Mouse (Mus musculus) embryonic stem cell, embryonic (primary cell): ENCODE results near the gene Slc2a3.

Source experiments
- CTCF ChIA-PET, 4 experiments: fragments of 300-600 bp in 2 of 4; fragments of 350-600 bp in 2 of 4; sonication (Branson Sonifier 250); formaldehyde crosslinking; loops; one replicate each; lab custom pipeline; 2022; ENCODE audit warnings: inconsistent platforms in 2 of 4; lab: Charles Lee
- POLR2A ChIA-PET, 4 experiments: fragments of 300-600 bp in 2 of 4; fragments of 350-600 bp in 2 of 4; sonication (Branson Sonifier 250); formaldehyde crosslinking; loops; one replicate each; lab custom pipeline; 2022; ENCODE audit warnings: antibody characterized with exemption in 4 of 4, inconsistent platforms in 1 of 4; lab: Charles Lee

Slc2a3 gene

DNA sequence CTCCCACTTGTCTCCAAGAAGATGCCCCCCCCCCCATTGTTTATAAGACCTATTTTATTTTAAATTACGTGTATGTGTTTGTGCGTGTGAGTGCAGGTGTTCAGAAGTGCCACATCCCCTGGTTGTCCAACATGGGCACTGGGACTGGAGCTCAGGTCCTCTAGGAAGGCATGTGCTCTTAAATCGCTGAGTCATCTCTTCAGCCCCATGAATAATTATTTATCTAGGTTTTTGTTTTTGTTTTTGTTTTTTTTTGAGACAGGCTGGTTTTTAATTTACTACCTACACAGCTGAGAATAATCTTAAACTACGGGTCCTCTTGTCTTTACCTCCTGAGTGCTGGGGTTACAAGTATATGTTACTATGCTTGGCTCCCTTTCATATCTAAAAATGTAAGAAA, 12.2 kb upstream of the Slc2a3 start:
- POLR2A ChIA-PET: interaction anchor here in 2 of 4 experiments (0.9 to 3.2 kb wide), 3 partner anchors 12 kb away, joined by 4 to 20 read pairs (median 12); partner anchors contain the start of gene Slc2a3 (in 1 of the 2)
- CTCF ChIA-PET: interaction anchor here in 1 of 4 experiments (1.8 kb wide), 1 partner anchor 145 kb away, joined by 6 read pairs; no protein-coding TSS in a partner anchor

DNA sequence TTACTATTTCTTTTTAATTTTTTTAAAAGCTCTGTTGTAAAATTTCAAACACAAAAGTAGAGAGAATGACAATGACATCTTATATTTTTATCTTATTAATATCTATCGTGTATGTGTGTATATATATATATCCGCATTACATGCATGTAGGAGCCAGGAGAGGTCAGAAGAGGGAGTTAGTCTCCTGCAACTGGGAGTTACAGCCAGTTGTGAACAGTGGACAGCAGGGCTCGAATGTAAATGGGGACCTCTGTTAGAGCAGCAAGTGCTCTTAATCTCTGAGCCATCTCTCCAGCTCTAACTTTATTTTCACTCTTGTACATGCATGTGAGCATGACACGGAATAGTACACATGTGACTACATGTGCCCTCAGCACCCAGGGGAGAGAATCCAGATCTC, 11.3 kb upstream of the Slc2a3 start:
- POLR2A ChIA-PET: interaction anchor here in 3 of 4 experiments (0.7 to 3.2 kb wide), 17 partner anchors 11 to 203 kb away, joined by 3 to 28 read pairs (median 5); partner anchors contain the start of genes Slc2a3 (in 2 of the 3) and Gdf3 (in 1 of the 3)

DNA sequence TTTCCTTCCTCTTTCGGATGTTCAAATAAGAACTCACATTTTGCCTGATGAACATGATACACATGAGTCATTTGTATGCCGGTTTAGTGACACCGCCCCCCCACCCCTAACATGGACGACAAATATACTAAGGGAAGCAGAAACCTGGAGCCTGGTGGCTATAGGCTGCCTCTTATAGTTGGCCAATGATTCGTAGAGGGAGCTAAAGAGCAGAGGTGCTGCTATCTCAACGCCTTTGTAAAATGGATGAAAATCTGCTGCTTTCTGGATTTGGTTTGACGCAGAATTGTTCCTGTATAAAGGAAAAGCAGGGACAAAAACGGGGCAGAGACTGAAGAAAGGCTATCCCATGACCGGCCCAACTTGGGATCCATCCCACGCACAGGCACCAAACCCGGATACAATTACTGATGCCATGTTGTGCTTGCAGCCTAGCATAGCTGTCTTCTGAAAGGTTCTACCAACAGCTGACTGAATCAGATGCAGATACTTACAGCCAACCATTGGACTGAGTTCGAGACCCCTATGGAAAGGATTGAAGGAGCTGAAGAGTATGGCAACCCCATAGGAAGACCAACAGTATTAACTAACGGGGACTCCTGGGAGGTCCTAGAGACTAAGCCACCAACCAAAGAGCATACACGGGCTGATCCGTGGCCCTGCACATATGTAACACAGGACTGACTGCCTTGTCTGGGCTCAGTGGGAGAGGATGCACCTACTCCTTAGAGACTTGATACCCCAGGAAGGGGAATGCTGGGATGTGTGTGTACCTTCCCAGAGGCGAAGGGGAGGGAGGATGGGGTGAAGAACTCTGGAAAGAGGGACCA, 10.5 kb upstream of the Slc2a3 start:
- ChIA-PET CTCF (interaction anchor here (0.6 to 2.6 kb wide), 11 partner anchors 9 to 143 kb away, joined by 3 to 11 read pairs (median 5); partner anchors contain the start of genes Slc2a3 (in 2 of the 4) and Necap1 (in 1 of the 4)), POLR2A (interaction anchor here (0.5 to 3.2 kb wide), 57 partner anchors 8 to 1846 kb away, joined by 3 to 28 read pairs (median 4); partner anchors contain the start of genes Slc2a3 (in 3 of the 4), Foxj2 (in 1 of the 4), Gdf3 (in 1 of the 4) and Nanog (in 1 of the 4))

More for the DNA sequence above, 11.3 kb upstream of the Slc2a3 start:
- CTCF ChIA-PET: interaction anchor here in 2 of 4 experiments (1.4 to 2.1 kb wide), 4 partner anchors 15 to 144 kb away, joined by 4 to 8 read pairs (median 6); no protein-coding TSS in a partner anchor

DNA sequence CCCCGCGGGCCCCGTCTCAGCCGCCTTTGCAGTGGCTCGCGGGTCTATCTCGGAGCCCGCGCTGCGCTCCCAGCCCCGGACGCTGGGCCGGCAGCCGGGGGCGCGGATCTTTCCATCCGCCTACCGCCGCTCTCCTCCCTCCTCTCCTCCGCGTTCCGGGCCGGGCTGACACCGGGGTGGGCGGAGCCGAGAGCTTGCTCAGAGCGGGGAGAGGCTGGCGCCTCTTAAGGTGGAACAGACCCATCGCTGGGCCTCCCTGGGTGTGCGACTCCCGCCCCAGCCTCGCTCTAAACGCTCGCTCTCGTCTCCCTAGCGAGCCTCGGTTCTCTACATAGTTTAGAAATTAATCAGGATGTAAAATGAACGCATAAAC, 9.8 kb upstream of the Slc2a3 start:
- POLR2A ChIA-PET: interaction anchor here (0.5 to 3.2 kb wide), 48 partner anchors 9 to 1847 kb away, joined by 3 to 28 read pairs (median 4); partner anchors contain the start of genes Slc2a3 (in 3 of the 4), Foxj2 (in 1 of the 4), Nanog (in 1 of the 4) and Necap1 (in 1 of the 4)
- CTCF ChIA-PET: interaction anchor here (0.6 to 2.6 kb wide), 9 partner anchors 10 to 142 kb away, joined by 3 to 11 read pairs (median 5); partner anchors contain the start of genes Necap1 (in 1 of the 4) and Slc2a3 (in 1 of the 4)

DNA sequence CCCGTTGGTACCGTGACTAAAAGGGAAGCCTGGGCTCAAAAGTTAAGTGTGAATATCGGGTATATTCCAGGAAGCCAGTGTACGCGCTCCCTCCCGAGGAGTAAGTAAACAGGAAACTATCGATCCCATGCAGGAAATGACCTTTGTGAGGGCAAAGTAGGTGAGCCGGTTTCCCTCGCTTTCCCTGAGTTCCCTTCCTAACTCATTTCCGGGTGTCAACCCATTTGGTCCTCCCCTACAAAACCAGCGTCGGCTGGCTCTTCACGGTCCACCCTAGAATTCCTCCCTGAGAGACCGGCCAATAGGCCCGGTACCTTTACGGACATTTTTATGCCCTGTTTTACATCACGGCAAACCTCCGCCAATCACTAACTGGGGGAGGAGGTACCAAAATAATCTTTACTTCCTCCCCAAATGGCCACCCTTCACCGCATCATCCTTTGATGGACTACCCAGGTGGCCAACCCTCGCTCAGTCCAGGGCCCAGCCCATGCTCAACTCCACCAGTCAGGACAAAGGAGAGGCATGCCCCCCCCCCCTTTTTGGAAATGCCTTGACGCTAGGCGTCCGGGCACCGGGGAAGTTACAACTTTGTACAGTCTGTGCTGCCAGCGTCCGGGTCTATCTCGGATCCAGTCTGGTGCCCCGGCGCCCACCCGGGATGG, 9.3 kb upstream of the Slc2a3 start:
- ChIA-PET POLR2A (interaction anchor here in 3 of 4 experiments (0.7 to 3.2 kb wide), 35 partner anchors 9 to 327 kb away, joined by 3 to 28 read pairs (median 5); partner anchors contain the start of genes Slc2a3 (in 3 of the 3), Foxj2 (in 1 of the 3), Nanog (in 1 of the 3) and Necap1 (in 1 of the 3)), CTCF (interaction anchor here in 3 of 4 experiments (0.8 to 2.6 kb wide), 4 partner anchors 16 to 64 kb away, joined by 4 to 11 read pairs (median 6); partner anchors contain the start of gene Necap1 (in 1 of the 3))

DNA sequence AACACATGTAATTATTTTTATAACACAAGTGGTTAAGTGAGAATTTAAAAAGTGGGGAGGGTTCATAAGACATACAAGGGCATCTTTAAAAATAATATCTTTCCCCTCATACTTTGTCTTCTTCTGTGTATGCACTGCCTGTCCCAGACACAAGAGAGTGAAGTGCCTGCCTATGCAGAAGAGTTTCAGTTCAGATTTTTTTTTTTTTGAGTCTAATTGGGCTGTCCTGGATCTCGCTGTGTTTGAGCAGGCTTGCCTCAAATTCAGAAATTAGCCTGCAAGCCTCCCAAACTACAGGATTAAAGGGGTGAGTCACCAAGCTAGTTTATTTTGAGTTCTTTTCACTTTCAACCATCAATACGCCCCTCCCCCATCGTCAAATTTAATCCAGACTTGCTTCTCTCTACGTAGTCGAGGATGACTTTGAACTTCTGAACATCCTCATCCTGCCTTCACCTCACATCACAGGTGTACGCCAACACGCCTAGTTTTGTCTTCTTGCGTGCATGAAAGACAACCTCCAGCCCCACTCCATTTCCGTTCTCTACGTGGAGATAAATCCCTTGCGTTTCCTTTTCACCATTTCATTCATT, 8.7 kb upstream of the Slc2a3 start:
- POLR2A ChIA-PET: interaction anchor here in 3 of 4 experiments (0.5 to 2.9 kb wide), 8 partner anchors 8 to 124 kb away, joined by 3 to 16 read pairs (median 4); partner anchors contain the start of genes Slc2a3 (in 2 of the 3) and Foxj2 (in 1 of the 3)
- CTCF ChIA-PET: interaction anchor here in 1 of 4 experiments (2.6 kb wide), 1 partner anchor 18 kb away, joined by 11 read pairs; no protein-coding TSS in a partner anchor

DNA sequence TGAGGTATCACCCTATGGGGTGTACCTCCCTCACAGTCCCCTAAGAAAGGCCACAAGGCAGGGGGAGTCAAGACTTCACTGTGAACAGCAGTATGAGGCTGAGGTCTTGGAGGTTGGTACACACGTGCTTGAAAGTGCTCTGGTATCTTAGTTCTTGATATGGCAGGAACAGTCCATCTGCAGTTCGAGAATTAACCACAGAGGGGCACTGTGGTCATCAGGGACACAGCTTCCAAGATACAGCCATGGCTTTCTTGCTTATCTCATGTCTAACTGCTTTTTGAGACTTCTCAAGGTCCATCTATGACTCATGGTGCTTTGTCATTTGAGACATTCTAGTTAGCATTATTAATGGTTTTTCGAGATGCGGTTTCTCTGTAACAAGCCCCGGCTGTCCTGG, 3.0 kb upstream of the Slc2a3 start:
- CTCF ChIA-PET: interaction anchor here (0.6 to 1.4 kb wide), 15 partner anchors 9 to 1631 kb away, joined by 3 to 6 read pairs (median 3); no protein-coding TSS in a partner anchor
- POLR2A ChIA-PET: interaction anchor here (0.5 to 2.1 kb wide), 12 partner anchors 22 to 1908 kb away, joined by 3 to 6 read pairs (median 4); partner anchors contain the start of gene Phb2 (in 1 of the 4)

DNA sequence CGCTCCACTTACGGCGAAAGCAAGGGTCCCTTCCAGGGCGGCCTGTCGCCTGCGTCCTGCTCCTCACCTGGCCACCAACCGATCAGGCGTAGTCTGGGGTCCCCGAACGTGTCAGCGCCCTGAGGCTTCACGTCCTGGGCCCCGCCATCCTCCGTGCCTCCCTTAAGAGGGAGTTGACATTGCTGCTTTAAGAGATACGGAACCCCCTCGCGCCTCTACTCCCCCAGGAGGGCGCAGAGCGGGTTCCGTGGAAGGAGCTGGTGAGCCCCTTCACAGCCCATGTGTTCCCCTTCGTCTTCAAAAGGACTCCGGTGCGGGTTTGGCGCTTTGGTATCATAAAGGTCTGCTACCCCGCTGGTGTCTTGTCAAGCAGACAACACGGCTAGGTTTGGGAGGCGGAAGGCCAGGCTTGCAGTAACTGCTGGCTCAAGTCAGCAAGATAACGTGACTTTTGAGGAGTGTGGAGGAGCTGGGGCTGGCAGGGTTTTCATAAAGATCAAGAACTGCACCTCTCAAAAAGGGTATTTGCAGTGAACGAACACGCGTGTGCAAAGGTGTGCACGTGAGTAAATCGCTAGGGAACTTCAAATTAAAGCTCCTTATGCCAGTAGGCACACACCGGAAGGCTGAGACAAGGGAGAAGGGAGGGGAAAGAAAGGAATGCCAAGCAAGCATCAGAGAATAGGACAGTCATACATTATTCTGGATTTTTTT, 518 bp upstream of the Slc2a3 start:
- ChIA-PET POLR2A (interaction anchor here in 3 of 4 experiments (0.6 to 3.7 kb wide), 46 partner anchors 8 to 461 kb away, joined by 3 to 20 read pairs (median 4); partner anchors contain the start of genes Gdf3 (in 1 of the 3) and Phc1 (in 1 of the 3)), CTCF (interaction anchor here (0.5 to 2.1 kb wide), 21 partner anchors 10 to 134 kb away, joined by 3 to 10 read pairs (median 4); no protein-coding TSS in a partner anchor)

DNA sequence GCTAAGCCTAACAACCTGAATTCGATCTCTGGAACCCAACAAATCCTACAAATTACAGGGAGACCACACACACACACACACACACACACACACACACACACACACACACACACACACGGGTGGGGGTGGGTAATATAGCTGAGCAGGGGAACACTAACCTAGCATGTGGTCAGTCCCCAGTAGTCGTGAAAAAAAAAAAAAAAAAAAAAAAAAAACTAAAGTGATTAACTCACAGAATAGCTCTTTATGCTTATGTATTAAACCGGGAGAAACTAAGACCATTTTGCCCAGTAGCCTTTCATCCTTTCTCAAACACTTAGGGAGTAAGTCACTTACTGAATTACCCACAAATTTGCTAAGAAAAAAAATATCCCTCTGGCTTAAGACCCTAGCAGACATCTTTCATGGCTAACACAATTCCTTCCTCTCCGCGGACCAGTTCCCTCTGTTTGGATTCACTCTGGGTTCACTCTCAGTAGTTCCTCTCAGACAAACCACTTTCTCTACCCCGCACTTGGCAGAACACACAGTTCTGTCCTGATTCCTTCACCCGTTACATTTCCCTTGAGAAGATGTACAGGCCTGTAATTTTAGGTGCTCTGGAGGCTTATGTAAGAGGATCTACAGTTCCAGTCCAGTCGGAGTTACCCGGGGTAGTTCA, 670 bp downstream of the Slc2a3 start:
- ChIA-PET POLR2A (interaction anchor here in 3 of 4 experiments (0.6 to 3.7 kb wide), 48 partner anchors 9 to 324 kb away, joined by 3 to 20 read pairs (median 4); partner anchors contain the start of gene Necap1 (in 1 of the 3)), CTCF (interaction anchor here (0.5 to 2.1 kb wide), 17 partner anchors 11 to 133 kb away, joined by 3 to 10 read pairs (median 4); no protein-coding TSS in a partner anchor)

DNA sequence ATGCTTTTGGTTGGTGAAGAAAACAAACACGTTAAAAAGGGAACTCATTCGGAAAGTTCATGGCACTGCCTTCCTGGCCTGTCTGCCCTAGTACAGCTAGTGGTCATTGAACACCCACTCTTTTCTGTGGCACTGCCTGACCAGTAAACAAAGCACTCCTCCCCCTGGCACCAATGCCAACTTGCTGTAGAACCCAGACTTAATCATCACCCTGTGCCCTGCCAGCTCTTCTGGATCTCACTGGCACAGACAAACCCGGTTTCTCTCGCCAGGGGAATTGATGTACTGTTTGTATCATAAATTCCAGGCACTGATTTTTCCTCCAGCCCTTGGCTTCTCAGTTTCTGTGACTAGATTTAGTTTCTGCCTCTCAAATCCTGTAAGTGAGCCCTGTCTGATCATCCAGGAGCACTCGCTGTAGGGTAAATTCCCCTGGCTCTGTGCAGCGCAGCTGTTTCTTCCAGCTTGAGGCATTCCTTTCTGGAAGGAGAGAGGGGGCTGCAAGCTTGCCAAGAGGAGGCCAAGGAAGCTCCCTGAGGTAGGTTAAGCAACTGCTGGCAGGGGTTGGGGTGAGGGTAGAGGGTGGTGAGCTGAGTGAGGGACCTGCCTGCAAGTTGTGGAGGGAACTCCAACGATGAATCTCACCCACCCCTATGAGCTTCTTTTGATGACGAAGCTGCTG, 6.0 kb downstream of the Slc2a3 start:
- ChIA-PET CTCF (interaction anchor here in 2 of 4 experiments (0.6 to 2.0 kb wide), 5 partner anchors 9 to 64 kb away, joined by 3 to 6 read pairs (median 4); no protein-coding TSS in a partner anchor), POLR2A (interaction anchor here in 2 of 4 experiments (0.5 to 1.2 kb wide), 10 partner anchors 11 to 125 kb away, joined by 3 to 6 read pairs (median 4); no protein-coding TSS in a partner anchor)

DNA sequence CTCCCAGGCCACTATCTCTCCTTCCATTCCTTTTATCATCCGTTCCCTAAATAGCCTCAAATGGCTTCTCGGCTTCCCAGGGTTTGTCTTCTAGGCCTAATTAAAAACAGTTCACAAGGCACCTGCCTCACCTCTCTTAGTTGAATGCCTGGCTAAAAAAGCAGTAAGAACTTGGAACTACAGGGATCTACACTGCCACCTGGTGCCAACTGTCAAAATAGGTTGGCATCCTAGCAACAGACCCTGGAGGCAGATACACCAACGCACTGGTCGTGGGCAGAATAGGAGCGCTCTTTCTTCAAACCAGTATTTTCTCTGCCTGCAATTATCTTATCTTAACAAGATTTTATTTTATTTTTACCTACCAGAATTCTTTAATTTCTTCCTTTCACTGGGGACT, 15.2 kb downstream of the Slc2a3 start:
- ChIA-PET POLR2A (interaction anchor here in 2 of 4 experiments (1.0 to 8.1 kb wide), 10 partner anchors 19 to 117 kb away, joined by 5 to 160 read pairs (median 14); no protein-coding TSS in a partner anchor), CTCF (interaction anchor here in 3 of 4 experiments (0.6 to 1.9 kb wide), 4 partner anchors 20 to 117 kb away, joined by 3 to 10 read pairs (median 6); no protein-coding TSS in a partner anchor)

DNA sequence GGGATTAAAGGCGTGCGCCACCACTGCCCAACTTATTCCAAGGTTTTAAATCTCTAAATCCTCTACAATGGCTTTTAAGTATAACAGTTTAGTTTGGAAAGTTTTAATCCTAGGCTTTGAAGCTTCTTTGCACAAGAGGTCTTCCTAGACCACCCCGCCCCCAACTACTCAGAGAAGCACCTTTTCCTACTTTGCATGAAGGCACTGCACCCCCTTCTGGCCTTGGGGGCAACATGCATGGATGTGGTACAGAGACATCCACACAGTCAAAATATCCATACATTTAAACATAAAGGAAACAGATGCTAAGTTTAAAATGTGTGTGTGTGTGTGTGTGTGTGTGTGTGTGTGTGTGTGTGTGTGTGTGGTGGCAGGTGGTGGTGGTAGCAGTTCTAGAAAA, 16.6 kb downstream of the Slc2a3 start:
- ChIA-PET POLR2A (interaction anchor here (0.5 to 8.1 kb wide), 46 partner anchors 8 to 177 kb away, joined by 3 to 160 read pairs (median 5); partner anchors contain the start of genes Slc2a3 (in 2 of the 4) and Nanog (in 1 of the 4)), CTCF (interaction anchor here (0.5 to 2.9 kb wide), 52 partner anchors 9 to 1960 kb away, joined by 3 to 36 read pairs (median 4); partner anchors contain the start of gene Slc2a3 (in 1 of the 4))

DNA sequence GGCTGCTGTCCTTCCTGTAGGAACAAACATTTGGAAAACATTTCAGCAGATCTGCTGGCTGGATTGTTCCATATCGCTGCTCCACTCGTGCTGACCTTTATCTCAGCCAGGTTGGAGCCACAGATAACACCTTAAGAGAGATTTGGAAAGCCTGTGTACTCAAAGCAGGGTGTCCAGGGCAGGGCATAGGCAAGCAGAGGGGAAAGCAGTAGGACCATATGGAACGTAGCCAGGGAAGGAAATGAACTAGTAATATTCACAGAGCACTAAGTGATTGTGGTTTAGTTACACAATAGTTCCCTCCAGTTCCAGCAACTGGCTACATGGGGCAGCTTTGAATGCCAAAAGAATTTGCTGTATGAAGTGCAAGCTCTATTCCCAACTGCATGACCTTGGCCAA, 19.3 kb downstream of the Slc2a3 start:
- ChIA-PET POLR2A (interaction anchor here (0.6 to 8.1 kb wide), 15 partner anchors 14 to 113 kb away, joined by 3 to 160 read pairs (median 5); no protein-coding TSS in a partner anchor), CTCF (no interaction called here)

DNA sequence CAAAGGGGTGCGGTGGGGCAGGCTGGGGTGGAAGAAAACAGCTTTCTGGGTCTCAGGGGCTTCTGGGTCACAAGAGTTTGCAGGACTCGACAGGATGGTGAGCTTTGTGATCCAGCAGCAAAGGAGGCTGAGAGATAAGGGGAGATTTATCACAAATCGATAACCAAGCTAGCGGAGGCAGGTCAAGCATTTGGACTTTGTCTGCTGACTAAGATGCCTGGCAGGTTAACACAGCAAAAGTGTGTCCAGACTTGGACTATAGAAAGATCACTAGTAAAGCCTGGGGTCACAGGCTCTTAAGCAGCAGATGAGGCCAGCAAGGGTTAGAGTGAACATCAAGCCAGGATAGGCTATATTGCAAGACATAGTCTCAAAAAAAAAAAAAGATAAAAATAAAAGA, 20.3 kb downstream of the Slc2a3 start:
- POLR2A ChIA-PET: interaction anchor here (0.5 to 8.1 kb wide), 15 partner anchors 10 to 98 kb away, joined by 3 to 160 read pairs (median 4); no protein-coding TSS in a partner anchor

More for the DNA sequence above, 20.3 kb downstream of the Slc2a3 start:
- CTCF ChIA-PET: interaction anchor here in 2 of 4 experiments (0.9 to 2.5 kb wide), 2 partner anchors 61 to 112 kb away, joined by 3 to 6 read pairs; no protein-coding TSS in a partner anchor
